Mouse (Mus musculus): ENCODE measurements around the gene Vmn2r47. TPM values are rescaled to one million over a fixed set of nuclear protein-coding genes. Genes with fewer than 3 reads are reported as not detected.
"Not testable (repeated sequence)": the region's sequence is repeated elsewhere in the genome, so short reads cannot be mapped to it uniquely, and the experiment has no call there.

Gene Vmn2r47
- not detected in 2 replicates for polyA plus RNA-seq (2015; fragmentation: Nextera tagmentation; extraction: Ambion mirVana)

GRCm38 (mm10) chr7:9841225-9841624 is at the start of gene Vmn2r47:
Gene Vmn2r47, minus strand, starts transcription at chr7:9841325.
- not testable (repeated sequence) for H3K36me3 ChIP-seq; H3K27ac ChIP-seq (replicated peaks); ATAC-seq (ENCODE audit: insufficient number of reproducible peaks, low FRiP score, low TSS enrichment, low read depth); H3K9ac ChIP-seq; H3K4me1 ChIP-seq; H3K9me3 ChIP-seq (replicated peaks); H3K4me2 ChIP-seq (replicated peaks); H3K27me3 ChIP-seq; H3K4me3 ChIP-seq (replicated peaks)
- WGBS, result no CpG with 5 or more reads among the region's 1 CpGs

GRCm38 (mm10) chr7:9770471-9770870 is 70.7 kb downstream of the Vmn2r47 start, which contains the start of gene Vmn2r46:
Gene Vmn2r46, minus strand, starts transcription at chr7:9770571.
- no CpG with 5 or more reads among the region's 1 CpGs for WGBS
- ATAC-seq (ENCODE audit: insufficient number of reproducible peaks, low FRiP score, low TSS enrichment, low read depth); H3K9me3 ChIP-seq (replicated peaks); H3K27me3 ChIP-seq; H3K4me3 ChIP-seq (replicated peaks); H3K4me1 ChIP-seq; H3K4me2 ChIP-seq (replicated peaks); H3K27ac ChIP-seq (replicated peaks); H3K9ac ChIP-seq; H3K36me3 ChIP-seq: not testable (repeated sequence)

Other genes with a start within 250 kb of the Vmn2r47 start
- gene Vmn2r46, start 70.8 kb downstream of the Vmn2r47 start, polyA plus RNA-seq (2015; fragmentation: Nextera tagmentation; extraction: Ambion mirVana), result not detected in 2 replicates
- gene Vmn2r48, start 112.3 kb upstream of the Vmn2r47 start, polyA plus RNA-seq (2015; fragmentation: Nextera tagmentation; extraction: Ambion mirVana), result not detected in 2 replicates
- gene Vmn2r49, start 150.9 kb upstream of the Vmn2r47 start, polyA plus RNA-seq (2015; fragmentation: Nextera tagmentation; extraction: Ambion mirVana), result not detected in 2 replicates
- not detected in 2 replicates for gene Vmn2r50, start 212.0 kb upstream of the Vmn2r47 start, polyA plus RNA-seq (2015; fragmentation: Nextera tagmentation; extraction: Ambion mirVana)